Mouse (Mus musculus) bone marrow macrophage, adult 2 months (primary cell): ENCODE results near the gene Pgghg. TPM values are rescaled to one million over a fixed set of nuclear protein-coding genes. Genes with fewer than 3 reads are reported as not detected.
A peak's percentile ranks its signal among the peaks of the same experiment; 100 is the strongest.

ENCODE experiments used
- H3K27ac ChIP-seq: 2 replicates; pipeline ENCODE4 v1.5.1; 2012; ENCODE audit warnings: low read depth, low read length; ENCODE audit not compliant: insufficient read depth
- H3K4me1 ChIP-seq: 2 replicates; pipeline ENCODE4 v1.6.1; 2012; ENCODE audit warnings: low read length; ENCODE audit not compliant: control insufficient read depth, insufficient read depth
- H3K4me3 ChIP-seq: 2 replicates; pipeline ENCODE4 v1.5.1; 2012; ENCODE audit warnings: mild to moderate bottlenecking, low read length, moderate library complexity; ENCODE audit not compliant: insufficient read depth
- CTCF ChIP-seq: IDR thresholded peaks from 2 replicates; pipeline ENCODE4 v1.5.1; 2012; ENCODE audit warnings: low read depth, mild to moderate bottlenecking, low read length, moderate library complexity
- POLR2A ChIP-seq: IDR thresholded peaks from 2 replicates; pipeline ENCODE4 v1.6.1; 2012; ENCODE audit warnings: mild to moderate bottlenecking, low read depth, low read length, borderline replicate concordance
- polyA plus RNA-seq: library from polyadenylated mRNA; stranded (reverse); fragments of >200 nt; gene quantifications from 2 replicates; pipeline ENCODE4 v1.2.4, GENCODE M21; 2012; ENCODE audit not compliant: missing spikeins, insufficient read depth, insufficient read length

Pgghg gene
- 11.5 and 13.8 TPM in 2 replicates for polyA plus RNA-seq

DNA sequence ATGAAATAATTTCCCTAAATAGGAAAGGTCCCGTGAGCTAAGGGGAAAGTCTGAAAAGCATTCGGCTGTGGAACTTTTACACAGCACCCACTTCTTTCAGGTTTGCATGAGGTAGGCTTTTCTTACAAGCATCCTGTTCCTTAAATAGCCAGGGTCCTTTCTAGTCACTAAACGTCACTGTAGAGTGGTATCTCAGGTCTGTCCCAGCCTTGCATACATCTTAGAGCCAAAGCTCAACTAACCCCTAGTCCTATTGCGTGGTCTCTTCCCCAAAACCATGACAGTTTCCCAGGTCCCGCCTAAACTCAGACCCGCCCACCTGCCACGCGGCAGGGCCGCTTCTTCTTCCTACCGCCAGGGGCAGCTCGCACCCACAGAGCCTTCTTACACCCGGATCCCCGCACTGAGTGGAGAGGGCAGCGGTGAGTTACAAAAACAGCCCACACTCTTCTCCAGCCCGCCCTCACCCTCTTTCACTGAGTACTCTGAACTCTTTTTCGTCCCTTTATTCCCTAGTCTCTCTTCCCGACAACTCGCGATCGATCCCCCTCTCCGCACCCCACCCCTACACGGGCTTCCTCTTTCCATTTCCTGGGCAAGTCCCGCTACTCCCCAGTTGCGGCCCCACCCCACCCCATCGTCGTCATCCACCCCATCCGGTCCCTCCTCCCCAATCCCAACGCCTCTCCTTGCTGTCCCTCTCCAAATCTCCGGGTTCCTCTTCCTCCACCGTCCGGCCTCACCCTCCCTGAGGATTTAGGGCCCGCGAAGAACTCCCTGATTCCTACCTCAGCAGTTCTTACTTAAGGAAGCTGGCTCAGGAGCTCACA lies at the start of gene Pgghg:
Gene Pgghg (plus strand): TSS at position 170 of the 830 bp plus-strand sequence.
- TF ChIP-seq CTCF (peak; percentile 66), POLR2A (peak; percentile 70)
- Histone ChIP-seq H3K4me1 (peaks cover 23% of the 10 kb centered on the region), H3K4me3 (peak within 1 kb of the TSS; percentile 68), H3K27ac (peak within 1 kb of the TSS; percentile 98)

DNA sequence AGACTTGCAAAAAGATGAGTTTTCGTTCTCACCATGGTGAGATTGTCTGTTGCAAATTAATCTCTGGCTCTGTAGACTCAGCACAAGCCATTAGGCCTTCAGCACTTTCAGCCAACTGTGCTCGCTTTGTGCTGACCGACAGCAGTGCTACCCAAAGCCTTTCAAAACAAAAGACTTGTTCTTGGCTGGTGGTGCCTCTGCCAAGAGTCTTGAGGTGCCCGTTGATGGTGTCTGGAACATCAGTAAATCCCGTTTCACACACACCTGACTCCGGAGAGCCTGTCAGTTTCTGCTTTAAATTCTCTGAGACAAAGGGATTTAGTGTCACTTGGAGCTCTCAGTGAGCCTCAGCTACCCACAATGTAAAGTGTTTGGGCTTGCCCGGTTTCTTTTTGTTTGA lies 47.2 kb upstream of the Pgghg start:
- TF ChIP-seq POLR2A (no peak), CTCF (no peak)
- Histone ChIP-seq H3K4me3 (no peak overlapping the region), H3K4me1 (no peaks in the 10 kb centered on the region), H3K27ac (no peak overlapping the region)

DNA sequence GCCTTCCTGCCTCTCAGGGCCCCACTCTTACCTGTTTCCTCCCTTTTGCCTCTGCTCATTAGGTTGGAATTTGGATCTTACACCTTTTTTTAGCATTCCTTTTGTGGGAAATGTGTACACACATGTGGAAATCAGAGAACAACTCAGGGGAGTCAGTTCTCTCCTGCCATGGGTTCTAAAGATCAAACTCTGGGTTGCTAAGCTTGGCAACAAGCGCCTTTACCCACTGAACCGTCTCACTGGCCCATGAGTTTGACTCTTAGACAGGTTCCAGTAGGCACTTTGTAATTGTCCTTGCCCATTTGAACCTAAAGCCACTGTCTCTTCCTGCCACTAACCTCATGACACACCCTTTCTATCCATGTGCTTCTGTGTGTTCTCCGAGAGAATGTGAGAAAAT lies 46.6 kb upstream of the Pgghg start:
- Histone ChIP-seq H3K4me1 (no peaks in the 10 kb centered on the region), H3K27ac (no peak overlapping the region), H3K4me3 (no peak overlapping the region)
- TF ChIP-seq CTCF (no peak), POLR2A (no peak)

DNA sequence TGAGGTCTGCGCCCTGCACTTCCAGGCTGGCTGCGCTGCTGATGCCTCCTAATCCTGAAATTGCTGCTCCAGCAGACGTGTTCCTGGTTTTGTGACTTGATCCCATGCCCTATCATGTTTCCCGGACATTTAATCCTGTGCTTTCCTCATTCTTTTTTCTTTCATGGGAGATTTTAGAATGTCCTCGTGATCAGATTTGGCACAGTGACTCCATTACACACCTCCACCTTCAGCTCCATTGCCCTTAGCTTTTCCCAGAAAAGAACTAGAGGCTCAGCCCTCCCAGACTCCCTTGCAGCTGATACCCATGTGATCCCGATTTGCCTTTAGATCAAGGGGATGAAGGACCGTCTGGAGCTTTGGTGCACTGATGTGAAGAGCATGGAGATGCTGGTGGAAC lies 43.3 kb upstream of the Pgghg start:
- Histone ChIP-seq H3K4me3 (no peak overlapping the region), H3K4me1 (no peaks in the 10 kb centered on the region), H3K27ac (no peak overlapping the region)
- TF ChIP-seq POLR2A (no peak), CTCF (no peak)

DNA sequence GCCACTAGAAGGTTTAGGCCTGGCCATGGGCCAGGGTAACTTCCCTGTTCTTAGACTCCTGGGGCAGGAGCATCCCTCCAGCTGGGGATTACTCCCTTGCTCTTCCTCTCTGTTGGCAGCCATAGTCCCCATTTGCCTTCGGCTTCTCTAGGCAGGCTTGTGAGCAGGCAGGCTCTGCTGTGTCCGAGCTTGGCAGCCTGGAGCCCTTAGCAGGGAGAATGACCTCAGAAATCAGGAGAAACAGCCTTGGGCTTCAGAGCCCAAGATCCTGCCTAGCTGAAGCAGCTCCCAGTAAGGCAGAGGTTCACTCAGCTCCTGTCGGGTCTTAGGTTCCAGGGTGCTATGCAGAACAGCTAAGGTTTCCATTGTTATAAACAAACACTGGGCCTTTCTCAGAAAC lies 42.1 kb upstream of the Pgghg start:
- no peak for TF ChIP-seq POLR2A
- TF ChIP-seq CTCF: no peak
- Histone ChIP-seq H3K4me1 (no peaks in the 10 kb centered on the region), H3K27ac (no peak overlapping the region), H3K4me3 (no peak overlapping the region)

DNA sequence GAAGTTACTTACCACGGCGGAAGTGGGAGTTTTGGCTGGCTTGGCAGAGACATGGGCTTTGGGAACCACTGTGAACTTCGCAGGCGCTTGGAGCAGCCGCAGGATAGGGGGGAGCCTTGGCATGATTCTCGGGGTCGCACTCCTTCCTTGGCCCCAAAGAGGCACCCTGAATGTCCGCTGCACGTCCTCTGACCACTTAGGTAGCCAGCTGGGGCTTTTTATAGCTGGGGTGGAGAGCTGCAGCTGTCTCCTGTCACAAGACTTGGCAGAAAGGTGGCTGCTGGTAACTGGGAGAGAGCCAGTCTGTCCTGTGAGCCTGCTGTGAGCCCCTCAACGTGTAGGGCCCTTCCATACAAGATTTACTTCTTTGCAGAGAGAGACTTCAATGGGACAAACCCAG lies 41.0 kb upstream of the Pgghg start, which contains the start of gene Cox8b:
Gene Cox8b (minus strand): TSS at position 227 of the 400 bp plus-strand sequence.
- no peak for TF ChIP-seq CTCF
- TF ChIP-seq POLR2A: no peak
- no peak within 1 kb of the TSS for H3K27ac ChIP-seq
- H3K4me1 ChIP-seq: no peaks in the 10 kb centered on the region
- no peak within 1 kb of the TSS for H3K4me3 ChIP-seq

DNA sequence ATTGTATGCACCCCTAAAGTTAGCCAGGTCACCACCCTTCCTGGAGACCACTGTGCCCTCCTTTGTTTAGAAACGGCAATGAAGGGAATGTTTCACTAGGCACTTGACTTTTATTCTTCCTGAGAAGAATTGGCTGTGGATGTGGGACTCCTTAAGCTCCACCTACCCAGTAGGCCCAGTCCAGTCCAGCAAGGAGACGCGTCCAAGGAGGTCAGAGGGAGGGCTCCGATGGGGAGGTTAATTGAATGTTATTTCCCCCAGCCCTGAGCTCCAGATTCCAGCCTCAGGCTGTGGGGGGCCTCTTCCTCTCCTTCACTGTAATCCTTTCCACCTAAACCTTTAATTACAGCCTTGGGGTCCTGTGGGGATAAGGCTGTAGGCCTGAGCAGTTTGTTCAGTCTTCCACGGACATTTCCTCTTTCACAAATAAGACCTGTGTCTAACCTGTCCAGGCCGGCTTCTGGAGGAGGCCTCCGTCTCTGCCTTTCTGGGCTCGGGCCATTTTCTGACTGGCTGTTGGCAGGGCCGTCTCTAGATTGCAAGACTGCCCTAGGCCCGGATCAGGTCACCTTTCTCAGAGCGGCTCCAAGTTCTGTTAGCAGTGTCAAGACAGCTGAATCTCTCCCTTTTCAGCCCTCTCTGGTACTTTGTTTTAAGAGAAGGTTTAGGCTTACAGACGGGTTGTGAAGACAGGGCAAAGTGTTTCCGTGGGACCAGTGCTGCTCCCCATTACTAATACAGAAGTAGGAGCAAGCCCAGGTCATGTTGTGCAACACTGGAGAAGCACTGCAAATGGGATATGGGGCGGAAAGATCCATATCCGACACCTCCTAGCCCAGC lies 38.9 kb upstream of the Pgghg start:
- Histone ChIP-seq H3K4me1 (no peaks in the 10 kb centered on the region), H3K4me3 (no peak overlapping the region), H3K27ac (no peak overlapping the region)
- TF ChIP-seq CTCF: no peak
- no peak for TF ChIP-seq POLR2A

DNA sequence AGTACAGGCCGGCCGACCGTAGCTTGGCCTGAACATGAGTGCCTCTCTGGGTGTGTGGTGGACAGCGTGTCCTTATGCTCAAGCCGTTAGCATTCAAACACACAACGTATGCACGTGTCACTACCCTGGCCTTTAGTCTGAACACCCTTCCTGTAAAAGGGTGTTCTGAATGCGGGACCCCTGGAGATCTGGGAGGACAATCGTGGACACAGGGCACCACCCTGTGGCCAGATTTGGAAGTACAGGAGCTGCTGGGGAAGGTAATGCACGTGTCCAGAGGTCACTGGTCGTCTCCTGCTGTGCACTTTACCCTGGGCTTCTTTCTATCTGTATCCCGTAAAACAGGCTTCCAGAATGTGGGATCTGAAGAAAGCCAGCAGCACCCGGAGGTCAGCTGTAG lies 38.0 kb upstream of the Pgghg start:
- TF ChIP-seq POLR2A (no peak), CTCF (peak; percentile 98)
- no peak overlapping the region for H3K4me3 ChIP-seq
- no peaks in the 10 kb centered on the region for H3K4me1 ChIP-seq
- H3K27ac ChIP-seq: no peak overlapping the region

DNA sequence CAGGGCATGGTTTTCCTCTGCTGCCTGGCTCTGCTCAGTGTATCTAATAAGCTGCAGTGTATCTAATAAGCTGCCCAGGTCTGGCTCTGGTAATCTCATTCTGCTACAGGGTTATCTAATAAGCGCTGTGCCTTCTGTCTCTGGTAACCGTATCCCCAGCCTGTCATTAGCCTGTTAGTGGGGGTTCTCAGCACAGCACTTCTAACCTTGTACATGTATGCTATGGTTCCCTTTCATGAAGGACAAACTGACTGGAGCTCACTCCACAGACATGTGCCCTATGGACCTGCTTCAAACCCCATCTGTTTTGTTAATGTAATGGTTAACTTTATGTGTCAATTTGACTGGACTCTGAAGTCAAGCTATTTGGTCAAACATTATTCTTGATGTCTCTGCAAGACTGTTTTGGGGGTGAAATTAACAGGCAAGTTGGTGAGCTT lies 35.5 kb upstream of the Pgghg start:
- H3K27ac ChIP-seq: no peak overlapping the region
- TF ChIP-seq CTCF: no peak
- no peak for TF ChIP-seq POLR2A
- H3K4me3 ChIP-seq: no peak overlapping the region
- peaks cover 3% of the 10 kb centered on the region; the same call in 1 of the 2 replicates for H3K4me1 ChIP-seq
